Mouse (Mus musculus) brain, adult 2 months (tissue): ENCODE measurements at regions not wholly inside any gene's neighbourhood (a gene's known extent, or its start where the extent isn't known, plus 50 kb on each side); places are given as distances from the start of the nearest gene placed in this dataset.

Source experiments
- DNase-seq: peaks from one replicate; pipeline ENCODE4 v3.0.0; 2011; ENCODE audit warnings: low read depth, low spot score

GRCm38 (mm10) chr8:64342397-64342796 is 136.3 kb upstream of the Tll1 start:
- peak; percentile 41 for DNase-seq

- DNase-seq = no peak
Measured at GRCm38 (mm10) chr8:64337356-64337755, 131.3 kb upstream of the Tll1 start.

- peak; percentile 71 for DNase-seq
Measured at GRCm38 (mm10) chr8:64336546-64336945, 130.5 kb upstream of the Tll1 start.

GRCm38 (mm10) chr8:64335495-64335894 is 129.4 kb upstream of the Tll1 start:
- DNase-seq = peak; percentile 95

GRCm38 (mm10) chr8:64323985-64324384 is 117.9 kb upstream of the Tll1 start:
- no peak for DNase-seq

GRCm38 (mm10) chr8:64320343-64320742 is 114.3 kb upstream of the Tll1 start:
- DNase-seq = no peak

- no peak for DNase-seq
Measured at GRCm38 (mm10) chr8:64319220-64319820, 113.2 kb upstream of the Tll1 start.

- peak; percentile 12 for DNase-seq
Measured at GRCm38 (mm10) chr8:64318524-64319219, 112.6 kb upstream of the Tll1 start.

- DNase-seq = peak; percentile 44
Measured at GRCm38 (mm10) chr8:64317815-64318214, 111.7 kb upstream of the Tll1 start.

- DNase-seq = peak; percentile 78
Measured at GRCm38 (mm10) chr8:64307995-64308394, 101.9 kb upstream of the Tll1 start.

GRCm38 (mm10) chr8:64282806-64283205 is 76.7 kb upstream of the Tll1 start:
- peak; percentile 55 for DNase-seq

- DNase-seq = peak; percentile 54
Measured at GRCm38 (mm10) chr8:64281598-64281997, 75.5 kb upstream of the Tll1 start.

GRCm38 (mm10) chr8:64280391-64280790 is 74.3 kb upstream of the Tll1 start:
- no peak for DNase-seq

- no peak for DNase-seq
Measured at GRCm38 (mm10) chr8:64276058-64276457, 70.0 kb upstream of the Tll1 start.

- peak; percentile 81 for DNase-seq
Measured at GRCm38 (mm10) chr8:64265304-64265945, 59.4 kb upstream of the Tll1 start.
